Mouse (Mus musculus) E14TG2a.4 (cell line): ENCODE measurements around the gene Rabac1.

Experiments
- CTCF ChIP-seq: conservative IDR thresholded peaks from 2 replicates; pipeline ENCODE4 v1.5.1; 2014; ENCODE audit warnings: low read length
- NANOG ChIP-seq: IDR thresholded peaks from 2 replicates; pipeline ENCODE4 v1.6.1; 2014; ENCODE audit warnings: borderline replicate concordance, low read length, mixed read lengths
- POU5F1 ChIP-seq: IDR thresholded peaks from 2 replicates; pipeline ENCODE4 v1.6.1; 2014; ENCODE audit warnings: low read length, borderline replicate concordance

GRCm38 (mm10) chr7:24985799-24986198 lies 13.2 kb upstream of the Rabac1 start:
- TF ChIP-seq CTCF (peak; percentile 62), POU5F1 (no peak), NANOG (no peak)
